Mouse (Mus musculus) gastrocnemius, postnatal 25 days (tissue): Measurements from ENCODE around the gene Igf1r. TPM values are rescaled to one million over a fixed set of nuclear protein-coding genes. Genes with fewer than 3 reads are reported as not detected.

Source experiments
- DNase-seq: peaks from one replicate; pipeline ENCODE4 v3.0.0; 2022
- total RNA-seq, 2 experiments: library from RNA; stranded (reverse); gene quantifications; 1 replicate in 1 of 2; 2 replicates in 1 of 2; pipeline ENCODE4 v1.2.3; 2021

The Igf1r gene
- total RNA-seq, 2 experiments from 2014 or later, result 9.5 to 9.6 TPM

GRCm38 (mm10) chr7:68080122-68080845 is 127.7 kb downstream of the Igf1r start:
- no peak for DNase-seq

- DNase-seq, result peak; percentile 39
These were observed 132.7 kb downstream of the Igf1r start for GRCm38 (mm10) chr7:68085338-68085737.

GRCm38 (mm10) chr7:68085870-68086341 is 133.3 kb downstream of the Igf1r start:
- DNase-seq, result no peak

GRCm38 (mm10) chr7:68087496-68087895 is 134.9 kb downstream of the Igf1r start:
- no peak for DNase-seq

GRCm38 (mm10) chr7:68088825-68089224 is 136.2 kb downstream of the Igf1r start:
- no peak for DNase-seq

GRCm38 (mm10) chr7:68089725-68090124 is 137.1 kb downstream of the Igf1r start:
- DNase-seq, result no peak

- no peak for DNase-seq
These were observed 137.9 kb downstream of the Igf1r start for GRCm38 (mm10) chr7:68090576-68090975.

- no peak for DNase-seq
These were observed 139.8 kb downstream of the Igf1r start for GRCm38 (mm10) chr7:68092304-68092978.

GRCm38 (mm10) chr7:68093817-68094216 is 141.2 kb downstream of the Igf1r start:
- DNase-seq, result no peak

- no peak for DNase-seq
These were observed 142.9 kb downstream of the Igf1r start for GRCm38 (mm10) chr7:68095574-68095973.

GRCm38 (mm10) chr7:68096411-68096810 is 143.8 kb downstream of the Igf1r start:
- no peak for DNase-seq

GRCm38 (mm10) chr7:68097081-68097836 is 144.6 kb downstream of the Igf1r start:
- DNase-seq, result no peak

GRCm38 (mm10) chr7:68098098-68098497 is 145.5 kb downstream of the Igf1r start:
- DNase-seq, result no peak

GRCm38 (mm10) chr7:68100388-68100787 is 147.8 kb downstream of the Igf1r start:
- DNase-seq, result no peak

- no peak for DNase-seq
These were observed 150.0 kb downstream of the Igf1r start for GRCm38 (mm10) chr7:68102456-68103177.

- DNase-seq, result no peak
These were observed 150.5 kb downstream of the Igf1r start for GRCm38 (mm10) chr7:68103178-68103530.

GRCm38 (mm10) chr7:68111532-68111931 is 158.9 kb downstream of the Igf1r start:
- DNase-seq, result no peak

- DNase-seq, result no peak
These were observed 160.0 kb downstream of the Igf1r start for GRCm38 (mm10) chr7:68112582-68112981.

- no peak for DNase-seq
These were observed 161.7 kb downstream of the Igf1r start for GRCm38 (mm10) chr7:68114364-68114763.

GRCm38 (mm10) chr7:68114983-68115715 is 162.5 kb downstream of the Igf1r start:
- peak; percentile 15 for DNase-seq

- DNase-seq, result no peak
These were observed 164.9 kb downstream of the Igf1r start for GRCm38 (mm10) chr7:68117567-68117966.

GRCm38 (mm10) chr7:68117981-68118380 is 165.4 kb downstream of the Igf1r start:
- no peak for DNase-seq
